Mouse (Mus musculus): ENCODE results near the gene Dgkz. TPM values are rescaled to one million over a fixed set of nuclear protein-coding genes. Genes with fewer than 3 reads are reported as not detected.

Gene Dgkz
- polyA plus RNA-seq, 1 experiment from 2014 or later = 57.5 TPM

DNA sequence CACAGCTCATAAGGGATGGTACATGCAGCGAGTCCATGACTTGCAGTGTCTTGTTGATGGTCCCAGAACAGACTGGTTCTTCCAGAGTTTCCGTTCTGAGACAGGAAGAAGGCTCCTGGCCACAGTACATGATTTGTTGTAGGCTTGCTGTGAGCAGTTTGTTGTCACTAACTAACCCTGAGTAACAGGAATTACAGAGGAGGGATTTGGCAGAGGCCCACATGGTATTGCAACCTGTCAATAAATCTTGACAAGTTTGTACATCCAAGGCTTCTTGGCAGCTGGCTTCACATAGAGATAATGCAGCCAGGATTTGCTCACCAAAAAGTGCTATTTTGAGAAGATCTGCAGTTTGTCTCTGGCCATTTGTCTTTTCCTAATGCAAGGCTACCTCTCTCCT lies 69.5 kb downstream of the Dgkz start:
- H3K27me3 ChIP-seq (ENCODE audit: control insufficient read depth, insufficient read depth, low read length) = no peaks in the 10 kb centered on the region
- no peak overlapping the region for H3K4me2 ChIP-seq (replicated peaks; ENCODE audit: low read depth, low read length)
- no peak overlapping the region for H3K27ac ChIP-seq (ENCODE audit: low read depth, low read length)
- 88% methylated on average over 2 of the region's 2 CpGs for WGBS
- no peak for ATAC-seq (ENCODE audit: low FRiP score, low TSS enrichment)
- no peak overlapping the region for H3K4me3 ChIP-seq (ENCODE audit: low read length)
- H3K36me3 ChIP-seq (ENCODE audit: control insufficient read depth, insufficient read depth, low read length) = peaks cover 34% of the 10 kb centered on the region
- no peak overlapping the region for H3K9ac ChIP-seq (ENCODE audit: low read depth, low read length)
- H3K9me3 ChIP-seq (ENCODE audit: control insufficient read depth, low read length) = no peaks in the 10 kb centered on the region
- no peaks in the 10 kb centered on the region for H3K4me1 ChIP-seq (ENCODE audit: control insufficient read depth, insufficient read depth, low read length)

DNA sequence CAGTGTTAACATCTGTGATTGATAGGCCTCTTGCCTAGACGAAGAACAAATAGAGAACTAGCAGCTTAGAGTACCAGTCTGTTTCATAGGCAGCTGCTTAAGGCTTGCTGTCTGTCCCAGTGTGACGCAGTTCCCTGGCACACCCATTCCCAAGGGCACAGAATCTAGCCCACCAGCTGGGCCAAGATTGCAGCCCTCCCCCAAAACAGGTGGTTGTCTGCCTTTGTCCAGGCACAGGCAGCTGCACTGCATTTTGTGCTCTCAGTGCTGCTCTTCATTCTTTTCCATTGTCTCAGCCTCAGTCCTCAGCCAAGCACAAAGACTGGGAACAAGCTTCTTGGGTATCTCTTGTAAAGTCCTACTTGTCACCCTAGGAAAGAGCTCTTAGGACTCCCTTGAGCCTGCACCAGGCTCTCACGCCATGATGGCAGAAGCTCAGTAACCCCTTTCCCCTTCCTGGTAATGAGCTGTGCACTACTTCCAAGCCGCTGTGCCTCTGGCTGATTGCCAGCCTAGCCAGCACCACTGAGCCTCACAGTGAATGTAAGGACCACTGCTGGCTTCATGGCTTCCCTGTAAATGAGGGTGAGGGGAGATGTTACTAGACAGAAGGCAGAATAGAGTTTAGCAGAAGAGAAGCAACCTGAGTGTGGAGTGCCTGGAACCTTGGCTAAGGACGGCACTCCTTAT lies 70.9 kb downstream of the Dgkz start:
- H3K36me3 ChIP-seq (ENCODE audit: control insufficient read depth, insufficient read depth, low read length) = peaks cover 28% of the 10 kb centered on the region; the same call in 1 of the 2 replicates
- 81% methylated on average over 5 of the region's 5 CpGs for WGBS

DNA sequence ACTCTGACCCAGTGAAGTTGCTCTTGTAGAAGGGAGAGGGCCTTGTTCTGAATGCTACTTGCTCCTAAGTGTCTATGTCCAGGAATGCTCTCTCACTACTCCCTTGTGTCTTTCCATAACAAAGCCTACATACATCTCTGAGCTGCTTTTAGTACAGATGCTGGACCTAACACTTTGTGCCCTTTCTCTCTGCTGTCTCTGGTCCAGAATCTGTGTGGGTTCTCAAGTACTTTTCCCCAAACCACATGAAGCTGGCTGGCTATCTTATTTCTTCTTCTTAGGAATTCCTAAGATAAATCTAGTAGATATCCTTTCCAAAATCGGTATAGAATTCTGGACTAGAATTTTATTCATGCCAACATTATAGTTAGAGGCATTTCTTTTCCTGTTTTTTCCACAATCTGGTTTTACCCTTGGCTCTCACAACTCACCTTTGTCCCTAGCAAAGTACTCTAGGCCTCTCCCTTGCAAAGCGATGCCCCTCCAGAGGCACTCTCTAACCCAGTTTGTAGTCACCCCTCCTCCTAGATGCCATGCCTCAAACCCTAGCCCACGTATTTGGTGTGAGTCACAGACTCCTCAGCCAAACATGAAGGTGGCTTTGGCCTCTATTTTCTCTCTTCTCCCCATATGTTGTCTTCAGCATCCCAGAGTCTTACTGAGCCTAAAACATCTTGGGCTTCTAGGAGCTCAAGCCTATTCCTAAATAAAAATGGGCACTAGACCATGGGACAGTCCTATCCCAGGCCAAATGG lies 72.3 kb downstream of the Dgkz start:
- no peaks in the 10 kb centered on the region for H3K4me1 ChIP-seq (ENCODE audit: control insufficient read depth, insufficient read depth, low read length)
- H3K9ac ChIP-seq (ENCODE audit: low read depth, low read length) = no peak overlapping the region
- no peak for ATAC-seq (ENCODE audit: low FRiP score, low TSS enrichment)
- H3K9me3 ChIP-seq (ENCODE audit: control insufficient read depth, low read length) = no peaks in the 10 kb centered on the region
- H3K4me2 ChIP-seq (replicated peaks; ENCODE audit: low read depth, low read length) = no peak overlapping the region
- H3K27ac ChIP-seq (ENCODE audit: low read depth, low read length) = no peak overlapping the region
- no peaks in the 10 kb centered on the region for H3K27me3 ChIP-seq (ENCODE audit: control insufficient read depth, insufficient read depth, low read length)
- no peak overlapping the region for H3K4me3 ChIP-seq (ENCODE audit: low read length)
- WGBS = 89% methylated on average over 3 of the region's 3 CpGs
- H3K36me3 ChIP-seq (ENCODE audit: control insufficient read depth, insufficient read depth, low read length) = peaks cover 19% of the 10 kb centered on the region; the same call in 1 of the 2 replicates

More for the DNA sequence above, 70.9 kb downstream of the Dgkz start:
- no peak overlapping the region for H3K9ac ChIP-seq (ENCODE audit: low read depth, low read length)
- H3K27me3 ChIP-seq (ENCODE audit: control insufficient read depth, insufficient read depth, low read length) = no peaks in the 10 kb centered on the region
- H3K4me1 ChIP-seq (ENCODE audit: control insufficient read depth, insufficient read depth, low read length) = no peaks in the 10 kb centered on the region
- no peak overlapping the region for H3K4me2 ChIP-seq (replicated peaks; ENCODE audit: low read depth, low read length)
- H3K4me3 ChIP-seq (ENCODE audit: low read length) = no peak overlapping the region
- ATAC-seq (ENCODE audit: low FRiP score, low TSS enrichment) = no peak
- H3K27ac ChIP-seq (ENCODE audit: low read depth, low read length) = no peak overlapping the region
- H3K9me3 ChIP-seq (ENCODE audit: control insufficient read depth, low read length) = no peaks in the 10 kb centered on the region

DNA sequence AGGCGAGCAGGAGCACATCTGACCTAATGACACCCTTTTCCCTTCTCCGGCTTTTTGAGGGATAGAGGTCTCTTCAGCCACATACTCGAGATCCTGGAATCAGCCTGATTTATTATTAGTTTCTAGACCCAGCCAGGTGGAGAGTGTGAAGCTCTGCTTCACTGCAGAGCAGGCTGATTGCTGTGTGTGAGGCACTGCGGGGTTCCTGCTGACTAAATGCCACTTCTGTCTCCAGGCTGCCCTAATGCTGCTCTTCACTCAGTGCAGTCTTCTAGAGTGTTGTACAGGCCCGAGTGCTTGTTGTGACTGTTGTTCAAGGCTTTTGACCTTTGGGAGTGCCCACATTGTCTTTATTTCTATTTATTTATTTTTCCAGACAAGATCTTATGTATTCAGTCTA lies 73.3 kb downstream of the Dgkz start:
- H3K36me3 ChIP-seq (ENCODE audit: control insufficient read depth, insufficient read depth, low read length) = peaks cover 24% of the 10 kb centered on the region; the same call in 1 of the 2 replicates
- 37% methylated on average over 5 of the region's 5 CpGs for WGBS
- H3K9ac ChIP-seq (ENCODE audit: low read depth, low read length) = no peak overlapping the region
- no peaks in the 10 kb centered on the region for H3K9me3 ChIP-seq (ENCODE audit: control insufficient read depth, low read length)
- H3K27me3 ChIP-seq (ENCODE audit: control insufficient read depth, insufficient read depth, low read length) = no peaks in the 10 kb centered on the region
- H3K27ac ChIP-seq (ENCODE audit: low read depth, low read length) = no peak overlapping the region
- no peak overlapping the region for H3K4me3 ChIP-seq (ENCODE audit: low read length)
- no peaks in the 10 kb centered on the region for H3K4me1 ChIP-seq (ENCODE audit: control insufficient read depth, insufficient read depth, low read length)
- no peak for ATAC-seq (ENCODE audit: low FRiP score, low TSS enrichment)
- no peak overlapping the region for H3K4me2 ChIP-seq (replicated peaks; ENCODE audit: low read depth, low read length)

DNA sequence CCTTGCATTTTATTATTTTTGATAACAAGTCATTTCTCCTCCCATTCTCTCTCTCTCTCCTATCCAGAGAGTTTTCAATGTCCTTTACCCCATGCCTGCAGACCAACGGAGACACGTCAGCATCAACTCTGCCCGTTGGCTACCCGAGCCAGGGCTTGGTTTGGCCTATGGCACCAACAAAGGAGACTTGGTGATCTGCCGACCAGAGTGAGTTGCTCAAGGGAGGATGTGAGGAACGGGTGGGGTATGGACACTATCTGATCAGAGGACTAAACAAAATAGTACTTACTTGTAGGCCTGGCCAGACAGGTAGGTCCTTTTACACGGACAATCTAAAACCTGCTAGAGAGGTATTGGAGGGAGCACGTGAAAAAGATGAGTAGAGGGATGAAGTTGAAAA lies 75.2 kb downstream of the Dgkz start:
- Histone ChIP-seq H3K4me3 (ENCODE audit: low read length) (no peak overlapping the region), H3K27me3 (ENCODE audit: control insufficient read depth, insufficient read depth, low read length) (no peaks in the 10 kb centered on the region), H3K9ac (ENCODE audit: low read depth, low read length) (no peak overlapping the region), H3K4me2 (replicated peaks; ENCODE audit: low read depth, low read length) (no peak overlapping the region), H3K27ac (ENCODE audit: low read depth, low read length) (no peak overlapping the region), H3K9me3 (ENCODE audit: control insufficient read depth, low read length) (no peaks in the 10 kb centered on the region), H3K36me3 (ENCODE audit: control insufficient read depth, insufficient read depth, low read length) (peaks cover 22% of the 10 kb centered on the region; the same call in 1 of the 2 replicates), H3K4me1 (ENCODE audit: control insufficient read depth, insufficient read depth, low read length) (no peaks in the 10 kb centered on the region)
- 95% methylated on average over 8 of the region's 8 CpGs for WGBS
- ATAC-seq (ENCODE audit: low FRiP score, low TSS enrichment) = no peak

DNA sequence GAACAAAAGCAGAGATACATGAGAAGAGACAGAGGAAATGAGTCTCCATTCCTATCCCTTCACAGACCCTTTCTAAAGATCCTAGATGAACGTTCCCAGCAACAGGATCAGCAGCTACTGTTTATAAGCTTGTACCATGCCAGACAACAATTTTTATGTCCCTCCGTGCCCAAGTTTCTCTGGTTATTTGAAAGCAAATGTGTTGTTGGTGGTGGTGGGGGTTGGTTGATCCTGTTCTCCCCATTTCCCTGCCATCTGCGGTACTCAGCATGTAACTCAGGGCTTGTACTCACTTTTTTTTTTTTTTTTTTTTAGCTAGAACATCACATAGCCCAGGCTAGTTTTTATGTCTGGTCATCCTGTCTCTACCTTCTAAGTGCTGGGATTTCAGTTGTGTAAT lies 76.5 kb downstream of the Dgkz start:
- H3K36me3 ChIP-seq (ENCODE audit: control insufficient read depth, insufficient read depth, low read length) = peaks cover 17% of the 10 kb centered on the region; the same call in 1 of the 2 replicates
- H3K27me3 ChIP-seq (ENCODE audit: control insufficient read depth, insufficient read depth, low read length) = no peaks in the 10 kb centered on the region
- H3K4me1 ChIP-seq (ENCODE audit: control insufficient read depth, insufficient read depth, low read length) = no peaks in the 10 kb centered on the region
- H3K9me3 ChIP-seq (ENCODE audit: control insufficient read depth, low read length) = no peaks in the 10 kb centered on the region
- H3K4me2 ChIP-seq (replicated peaks; ENCODE audit: low read depth, low read length) = no peak overlapping the region
- no peak overlapping the region for H3K27ac ChIP-seq (ENCODE audit: low read depth, low read length)
- no peak overlapping the region for H3K9ac ChIP-seq (ENCODE audit: low read depth, low read length)
- no peak for ATAC-seq (ENCODE audit: low FRiP score, low TSS enrichment)
- H3K4me3 ChIP-seq (ENCODE audit: low read length) = no peak overlapping the region
- WGBS = 92% methylated on average over 3 of the region's 3 CpGs

DNA sequence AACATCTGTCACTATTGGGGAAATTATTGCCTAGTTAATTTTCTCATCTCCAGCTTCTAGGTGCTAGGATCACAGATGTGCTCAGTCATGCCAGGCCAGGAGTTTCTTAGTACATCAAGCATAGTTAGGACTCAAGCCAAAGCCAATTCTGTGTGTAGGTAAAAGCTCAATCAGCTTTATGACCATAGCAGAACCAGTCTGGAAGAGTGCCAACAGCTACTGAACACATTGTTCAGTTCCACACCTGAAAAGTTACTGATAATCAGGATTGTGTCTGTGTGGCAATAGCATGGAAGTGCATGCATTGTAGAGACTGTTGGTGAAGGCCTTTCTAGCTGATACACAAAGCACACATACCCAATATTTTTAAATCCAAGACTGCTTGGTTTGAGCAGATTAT lies 77.7 kb downstream of the Dgkz start:
- Histone ChIP-seq H3K4me3 (ENCODE audit: low read length) (no peak overlapping the region), H3K27me3 (ENCODE audit: control insufficient read depth, insufficient read depth, low read length) (no peaks in the 10 kb centered on the region), H3K4me1 (ENCODE audit: control insufficient read depth, insufficient read depth, low read length) (no peaks in the 10 kb centered on the region), H3K36me3 (ENCODE audit: control insufficient read depth, insufficient read depth, low read length) (peaks cover 17% of the 10 kb centered on the region; the same call in 1 of the 2 replicates), H3K27ac (ENCODE audit: low read depth, low read length) (no peak overlapping the region), H3K9ac (ENCODE audit: low read depth, low read length) (no peak overlapping the region), H3K9me3 (ENCODE audit: control insufficient read depth, low read length) (no peaks in the 10 kb centered on the region), H3K4me2 (replicated peaks; ENCODE audit: low read depth, low read length) (no peak overlapping the region)
- no peak for ATAC-seq (ENCODE audit: low FRiP score, low TSS enrichment)

DNA sequence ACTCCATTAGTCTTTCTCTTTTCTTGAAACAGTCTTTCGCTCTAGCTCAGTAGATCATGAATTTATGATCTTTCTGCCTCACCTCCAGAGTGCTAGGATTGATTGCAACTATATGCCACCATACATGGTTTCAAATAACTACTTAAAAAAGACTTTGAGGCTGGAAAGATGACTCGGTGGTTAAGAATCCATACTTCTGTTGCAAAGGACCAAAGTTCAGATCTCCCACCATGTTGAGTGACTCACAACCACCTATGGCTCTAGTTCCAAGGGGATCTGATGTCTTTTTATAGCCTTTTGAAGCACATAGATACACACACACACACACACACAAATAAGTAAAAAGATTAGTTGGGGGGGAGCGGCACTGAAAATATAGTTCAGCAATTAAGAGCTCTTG lies 80.3 kb downstream of the Dgkz start:
- H3K9me3 ChIP-seq (ENCODE audit: control insufficient read depth, low read length) = no peaks in the 10 kb centered on the region
- peaks cover 9% of the 10 kb centered on the region; the same call in 1 of the 2 replicates for H3K36me3 ChIP-seq (ENCODE audit: control insufficient read depth, insufficient read depth, low read length)
- no peak overlapping the region for H3K27ac ChIP-seq (ENCODE audit: low read depth, low read length)
- H3K9ac ChIP-seq (ENCODE audit: low read depth, low read length) = no peak overlapping the region
- no peak for ATAC-seq (ENCODE audit: low FRiP score, low TSS enrichment)
- no peak overlapping the region for H3K4me2 ChIP-seq (replicated peaks; ENCODE audit: low read depth, low read length)
- 85% methylated on average over 3 of the region's 3 CpGs for WGBS
- H3K27me3 ChIP-seq (ENCODE audit: control insufficient read depth, insufficient read depth, low read length) = no peaks in the 10 kb centered on the region
- no peaks in the 10 kb centered on the region for H3K4me1 ChIP-seq (ENCODE audit: control insufficient read depth, insufficient read depth, low read length)
- H3K4me3 ChIP-seq (ENCODE audit: low read length) = no peak overlapping the region

DNA sequence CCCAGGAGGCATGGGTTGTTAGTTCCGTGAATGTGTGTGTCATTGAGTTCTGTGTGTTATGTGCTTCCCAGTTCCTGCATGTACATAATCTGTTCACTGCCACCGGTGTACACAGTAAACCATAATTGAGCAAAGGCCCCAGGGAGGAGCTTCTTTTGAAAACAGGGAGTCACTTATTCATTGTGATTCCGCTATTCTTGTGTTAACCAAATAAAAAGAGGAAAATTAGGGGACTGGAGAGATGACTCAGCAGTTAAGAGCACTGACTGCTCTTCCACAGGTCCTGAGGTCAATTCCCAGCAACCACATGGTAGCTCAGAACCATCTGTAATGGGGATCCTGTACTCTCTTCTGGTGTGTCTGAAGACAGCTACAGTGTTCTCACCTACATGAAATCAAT lies 80.9 kb downstream of the Dgkz start:
- WGBS = 88% methylated on average over 3 of the region's 3 CpGs
- H3K4me2 ChIP-seq (replicated peaks; ENCODE audit: low read depth, low read length) = no peak overlapping the region
- no peaks in the 10 kb centered on the region for H3K9me3 ChIP-seq (ENCODE audit: control insufficient read depth, low read length)
- H3K4me3 ChIP-seq (ENCODE audit: low read length) = no peak overlapping the region
- no peaks in the 10 kb centered on the region for H3K4me1 ChIP-seq (ENCODE audit: control insufficient read depth, insufficient read depth, low read length)
- H3K9ac ChIP-seq (ENCODE audit: low read depth, low read length) = no peak overlapping the region
- no peaks in the 10 kb centered on the region for H3K27me3 ChIP-seq (ENCODE audit: control insufficient read depth, insufficient read depth, low read length)
- no peak overlapping the region for H3K27ac ChIP-seq (ENCODE audit: low read depth, low read length)
- peaks cover 7% of the 10 kb centered on the region; the same call in 1 of the 2 replicates for H3K36me3 ChIP-seq (ENCODE audit: control insufficient read depth, insufficient read depth, low read length)
- ATAC-seq (ENCODE audit: low FRiP score, low TSS enrichment) = no peak

All from kidney, embryonic 14.5 days (tissue).